Mouse (Mus musculus) myocyte (in vitro differentiated cells): ENCODE measurements at regions not wholly inside any gene's neighbourhood (a gene's known extent, or its start where the extent isn't known, plus 50 kb on each side); places are given as distances from the start of the nearest gene placed in this dataset.

Experiments used
- H3K27me3 ChIP-seq: one replicate; pipeline ENCODE4 v1.6.1; 2011; ENCODE audit not compliant: control insufficient read depth, insufficient read depth, insufficient read length
- H3K36me3 ChIP-seq: one replicate; pipeline ENCODE4 v1.6.1; 2011; ENCODE audit not compliant: control insufficient read depth, insufficient read depth
- H3K4me2 ChIP-seq: one replicate; pipeline ENCODE4 v1.6.1; 2011; ENCODE audit warnings: low read depth, control low read depth
- H3K4me3 ChIP-seq: one replicate; pipeline ENCODE4 v1.5.1; 2011; ENCODE audit warnings: mild to moderate bottlenecking, control low read depth, moderate library complexity
- H3K79me2 ChIP-seq: one replicate; pipeline ENCODE4 v1.6.1; 2011; ENCODE audit not compliant: control insufficient read depth, insufficient read depth
- H3ac ChIP-seq: one replicate; pipeline ENCODE4 v1.6.1; 2011; ENCODE audit not compliant: control insufficient read depth, insufficient read length
- CEBPB ChIP-seq: IDR thresholded peaks from 2 replicates; pipeline ENCODE4 v1.6.1; 2011; ENCODE audit warnings: mild to moderate bottlenecking, moderate library complexity; ENCODE audit not compliant: poor library complexity, insufficient read depth, severe bottlenecking
- E2F4 ChIP-seq: IDR thresholded peaks from one replicate; pipeline ENCODE4 v1.6.1; 2011; ENCODE audit warnings: mild to moderate bottlenecking, control low read depth, moderate library complexity; ENCODE audit not compliant: insufficient read depth
- MAX ChIP-seq: IDR thresholded peaks from one replicate; pipeline ENCODE4 v1.6.1; 2011; ENCODE audit warnings: low read depth, mild to moderate bottlenecking, control low read depth
- MYOD1 ChIP-seq, 3 experiments: IDR thresholded peaks; one replicate each; pipeline ENCODE4 v1.6.1; 2011; ENCODE audit warnings: control low read depth in 2 of 3, low read depth in 2 of 3, mild to moderate bottlenecking in 2 of 3, moderate library complexity in 1 of 3; ENCODE audit not compliant: insufficient read length in 2 of 3, control insufficient read depth in 1 of 3
- MYOG ChIP-seq, 3 experiments: IDR thresholded peaks; one replicate each; pipeline ENCODE4 v1.6.1; 2011; ENCODE audit warnings: control low read depth in 2 of 3, low read depth in 2 of 3, mild to moderate bottlenecking in 2 of 3; ENCODE audit not compliant: insufficient read length in 2 of 3, control insufficient read depth in 1 of 3, insufficient read depth in 1 of 3
- POLR2A ChIP-seq: IDR thresholded peaks from one replicate; pipeline ENCODE4 v1.6.1; 2011; ENCODE audit warnings: low read depth, mild to moderate bottlenecking, control low read depth, moderate library complexity; ENCODE audit not compliant: insufficient read length
- POLR2AphosphoS2 ChIP-seq: IDR thresholded peaks from one replicate; pipeline ENCODE4 v1.6.1; 2011; ENCODE audit warnings: low read depth, control low read depth; ENCODE audit not compliant: insufficient read length
- REST ChIP-seq: IDR thresholded peaks from one replicate; pipeline ENCODE4 v1.6.1; 2011; ENCODE audit warnings: mild to moderate bottlenecking, control low read depth, moderate library complexity; ENCODE audit not compliant: insufficient read depth, insufficient read length
- SRF ChIP-seq: IDR thresholded peaks from one replicate; pipeline ENCODE4 v1.6.1; 2011; ENCODE audit warnings: low read depth; ENCODE audit not compliant: control insufficient read depth, insufficient read length
- TCF12 ChIP-seq: IDR thresholded peaks from one replicate; pipeline ENCODE4 v1.6.1; 2011; ENCODE audit warnings: mild to moderate bottlenecking, control low read depth; ENCODE audit not compliant: poor library complexity, insufficient read depth, severe bottlenecking
- TCF3 ChIP-seq: IDR thresholded peaks from one replicate; pipeline ENCODE4 v1.6.1; 2011; ENCODE audit warnings: low read depth, control low read depth; ENCODE audit not compliant: insufficient read length
- USF1 ChIP-seq: IDR thresholded peaks from one replicate; pipeline ENCODE4 v1.6.1; 2011; ENCODE audit warnings: low read depth, mild to moderate bottlenecking, control low read depth, moderate library complexity

DNA sequence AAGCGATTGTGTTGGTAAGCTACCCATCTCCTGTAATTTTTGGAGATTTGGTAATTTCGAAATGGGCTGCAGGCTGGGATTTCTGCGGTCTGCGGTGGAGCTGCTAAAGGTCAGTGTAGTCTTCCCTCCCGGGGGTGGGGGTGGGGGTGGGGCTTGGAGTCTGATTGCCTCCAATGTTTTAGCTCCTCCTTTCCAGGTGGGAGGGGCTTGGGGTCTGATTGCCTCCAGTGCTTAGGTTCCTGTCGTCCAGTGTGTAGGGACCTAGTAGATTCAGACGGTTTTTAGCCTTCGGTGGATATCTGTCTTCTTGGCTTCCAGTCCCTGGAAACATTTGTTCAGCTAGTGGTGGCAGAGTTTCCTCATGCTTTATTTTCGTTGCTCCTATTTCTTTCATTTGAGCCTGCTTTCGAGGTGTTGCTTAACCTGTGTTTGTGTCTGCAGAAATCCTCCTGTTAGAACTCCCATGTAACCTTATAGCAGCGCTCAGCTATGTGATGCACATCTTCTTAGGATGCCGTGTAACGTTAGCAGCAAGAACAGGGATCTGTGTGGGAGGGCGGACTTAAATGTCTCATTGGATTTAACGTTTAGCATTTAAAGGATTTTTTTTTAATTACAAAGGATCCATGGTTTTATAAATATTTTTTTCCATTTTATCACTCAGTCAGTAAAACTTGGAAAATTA is 145.1 kb upstream of the Mkln1 start:
- no peak overlapping the region for H3ac ChIP-seq
- no peaks in the 10 kb centered on the region for H3K36me3 ChIP-seq
- H3K79me2 ChIP-seq: no peaks in the 10 kb centered on the region
- H3K27me3 ChIP-seq: no peaks in the 10 kb centered on the region
- no peak for TF ChIP-seq USF1
- no peak for TF ChIP-seq SRF
- TF ChIP-seq MYOD1 (IDR thresholded peaks at IDR 0.05; ENCODE audit: control insufficient read depth in 1 of 3, insufficient read length in 2 of 3, low read depth in 2 of 3): no peak
- TF ChIP-seq E2F4: no peak
- TF ChIP-seq TCF3: no peak
- TF ChIP-seq MAX: no peak
- TF ChIP-seq MYOG (IDR thresholded peaks at IDR 0.05; ENCODE audit: control insufficient read depth in 1 of 3, insufficient read depth in 1 of 3, insufficient read length in 2 of 3, low read depth in 2 of 3): no peak
- no peak for TF ChIP-seq POLR2AphosphoS2
- TF ChIP-seq POLR2A: no peak
- no peak for TF ChIP-seq CEBPB
- TF ChIP-seq TCF12: no peak
- TF ChIP-seq REST: no peak
- peak overlapping the region; percentile 51 for H3K4me2 ChIP-seq
- H3K4me3 ChIP-seq: no peak overlapping the region

DNA sequence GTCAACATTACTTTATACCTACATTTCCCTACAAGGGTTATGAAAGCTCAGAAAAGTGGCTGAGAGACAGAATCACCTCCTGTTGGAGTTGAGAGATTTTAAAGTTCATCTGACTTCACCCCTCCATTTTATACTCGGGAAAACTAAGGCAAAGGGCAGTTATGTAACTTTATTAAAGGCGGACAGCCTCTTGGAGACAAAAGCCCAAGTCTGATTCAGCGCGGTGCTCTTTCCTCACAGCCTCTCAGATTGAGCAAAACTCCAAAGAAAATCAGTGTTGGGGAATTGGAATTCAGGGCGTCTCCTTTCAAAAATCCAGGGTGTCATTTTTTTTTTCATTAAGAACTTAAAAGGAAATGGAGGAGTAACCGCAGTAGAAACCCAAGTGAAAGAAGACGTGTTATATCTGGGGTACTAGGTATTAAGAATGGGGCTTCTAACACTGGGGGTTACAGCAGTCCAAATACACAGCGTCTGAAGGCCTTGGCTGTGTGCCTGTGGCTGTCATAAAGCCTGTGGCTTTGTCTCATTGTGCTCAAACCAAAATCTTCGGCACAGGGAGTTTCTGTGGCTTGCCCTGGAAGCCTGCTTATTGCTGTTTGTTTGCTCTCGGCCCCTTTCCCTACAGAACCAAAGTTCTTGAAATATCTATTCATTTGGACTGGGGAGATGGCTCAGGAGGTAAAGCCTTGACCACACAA is 137.7 kb upstream of the Mkln1 start:
- Histone ChIP-seq H3K4me2 (no peak overlapping the region), H3K79me2 (no peaks in the 10 kb centered on the region), H3ac (no peak overlapping the region), H3K4me3 (no peak overlapping the region), H3K36me3 (no peaks in the 10 kb centered on the region), H3K27me3 (no peaks in the 10 kb centered on the region)
- TF ChIP-seq USF1 (no peak), POLR2AphosphoS2 (no peak), CEBPB (no peak), REST (no peak), TCF3 (no peak), POLR2A (no peak), SRF (no peak), MYOG (IDR thresholded peaks at IDR 0.05; ENCODE audit: control insufficient read depth in 1 of 3, insufficient read depth in 1 of 3, insufficient read length in 2 of 3, low read depth in 2 of 3) (no peak), MYOD1 (IDR thresholded peaks at IDR 0.05; ENCODE audit: control insufficient read depth in 1 of 3, insufficient read length in 2 of 3, low read depth in 2 of 3) (no peak), MAX (no peak), TCF12 (no peak), E2F4 (no peak)

DNA sequence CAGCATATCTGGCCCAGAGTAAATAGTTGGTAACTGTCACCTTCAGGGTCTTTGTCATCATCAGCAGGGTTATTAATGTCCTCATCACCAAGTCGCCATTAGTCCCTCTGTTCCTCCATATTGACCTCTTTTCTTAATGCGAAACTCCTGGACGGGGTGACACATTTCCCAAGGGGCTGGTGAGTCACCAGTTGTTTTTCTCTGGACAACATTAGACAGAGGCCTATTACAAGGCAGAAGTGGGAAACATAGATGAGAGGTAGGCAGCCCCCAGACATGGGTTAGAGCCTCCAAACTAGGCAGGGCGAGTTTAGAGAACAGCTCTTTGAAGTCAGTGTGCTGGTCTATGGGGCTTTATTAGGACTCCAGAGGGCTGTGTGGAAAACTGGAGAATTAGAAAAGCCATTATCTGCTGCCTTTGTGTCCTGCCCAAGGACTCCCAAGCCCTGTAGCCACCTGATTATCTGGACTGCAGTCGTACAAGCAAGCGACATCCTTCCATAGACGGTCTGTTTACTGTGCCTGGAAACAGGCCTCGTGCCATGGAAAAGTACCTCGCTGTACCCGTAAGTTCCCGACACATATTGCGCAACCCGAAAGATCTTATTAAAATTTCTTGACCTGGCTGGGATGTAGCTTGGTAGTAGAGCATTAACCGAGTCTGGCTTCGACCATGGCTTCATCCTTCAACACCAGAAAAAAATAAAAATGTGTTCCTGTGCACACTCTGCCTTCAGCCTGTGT is 136.6 kb upstream of the Mkln1 start:
- no peak overlapping the region for H3K4me2 ChIP-seq
- no peaks in the 10 kb centered on the region for H3K36me3 ChIP-seq
- TF ChIP-seq CEBPB: peak; percentile 71; the same call in 1 of the 2 replicates
- TF ChIP-seq TCF3: no peak
- TF ChIP-seq MYOD1 (IDR thresholded peaks at IDR 0.05; ENCODE audit: control insufficient read depth in 1 of 3, insufficient read length in 2 of 3, low read depth in 2 of 3): no peak
- H3K79me2 ChIP-seq: no peaks in the 10 kb centered on the region
- H3K27me3 ChIP-seq: no peaks in the 10 kb centered on the region
- no peak overlapping the region for H3ac ChIP-seq
- H3K4me3 ChIP-seq: no peak overlapping the region

DNA sequence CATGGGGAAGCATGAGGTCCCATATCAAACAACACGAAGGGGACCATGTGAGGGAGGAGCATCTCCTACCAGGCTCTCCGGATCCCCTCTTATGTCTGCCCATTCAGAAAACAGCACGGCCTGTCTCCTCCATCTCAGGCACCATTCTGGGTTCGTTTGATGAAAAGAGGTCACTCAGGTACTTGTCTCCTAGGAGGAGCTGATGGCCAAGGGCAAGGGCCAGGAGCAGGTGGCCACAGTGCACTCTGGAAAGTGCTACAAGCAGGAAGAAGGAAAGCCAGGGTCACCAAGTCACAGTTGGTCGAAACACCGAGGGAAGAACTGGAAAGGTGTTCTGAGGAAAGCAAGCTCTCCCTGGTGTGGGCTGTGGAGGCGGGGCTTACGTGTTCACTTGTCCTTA is 135.9 kb upstream of the Mkln1 start:
- TF ChIP-seq USF1 (no peak), CEBPB (no peak), E2F4 (no peak), POLR2A (no peak), MYOD1 (IDR thresholded peaks at IDR 0.05; ENCODE audit: control insufficient read depth in 1 of 3, insufficient read length in 2 of 3, low read depth in 2 of 3) (no peak), REST (no peak)
- Histone ChIP-seq H3K27me3 (no peaks in the 10 kb centered on the region), H3K36me3 (no peaks in the 10 kb centered on the region), H3ac (no peak overlapping the region), H3K4me2 (no peak overlapping the region), H3K4me3 (no peak overlapping the region), H3K79me2 (no peaks in the 10 kb centered on the region)
